Mouse (Mus musculus) kidney, embryonic 15.5 days (tissue): Measurements from ENCODE around the gene Megf9. TPM values are rescaled to one million over a fixed set of nuclear protein-coding genes. Genes with fewer than 3 reads are reported as not detected.

Experiments used
- polyA plus RNA-seq: library from polyadenylated mRNA; unstranded; fragments of >200 nt; fragmentation: Nextera tagmentation; extraction: Ambion mirVana; gene quantifications from 2 replicates; pipeline ENCODE4 v1.2.1, GENCODE M21; 2015

Gene Megf9
- polyA plus RNA-seq, 1 experiment from 2014 or later = 13.6 TPM

Other genes starting within 250 kb of the Megf9 start
- 18.7 and 21.2 TPM in 2 replicates for gene Cdk5rap2, start 124.6 kb downstream of the Megf9 start, polyA plus RNA-seq